Mouse (Mus musculus) heart, adult 2 months (tissue): ENCODE results near the gene Cdh22. TPM values are rescaled to one million over a fixed set of nuclear protein-coding genes. Genes with fewer than 3 reads are reported as not detected.

Experiments
- DNase-seq, 2 experiments: peaks; one replicate each; pipeline ENCODE4 v3.0.0; 2021
- H3K27ac ChIP-seq: fragments of 200-600 bp; 2 replicates; pipeline ENCODE4 v1.8.1; 2022
- H3K27me3 ChIP-seq: fragments of 200-500 bp; 2 replicates; pipeline ENCODE4 v1.6.1; 2012; ENCODE audit warnings: mild to moderate bottlenecking, low read length, inconsistent platforms, mixed read lengths; ENCODE audit not compliant: control insufficient read depth, insufficient read depth
- H3K36me3 ChIP-seq: fragments of 200-500 bp; 2 replicates; pipeline ENCODE4 v1.6.1; 2012; ENCODE audit warnings: low read length, inconsistent platforms; ENCODE audit not compliant: control insufficient read depth, insufficient read depth
- H3K4me1 ChIP-seq: fragments of 200-500 bp; 2 replicates; pipeline ENCODE4 v1.6.1; 2011; ENCODE audit warnings: low read length; ENCODE audit not compliant: control insufficient read depth, insufficient read depth
- H3K4me3 ChIP-seq: fragments of 200-600 bp; 2 replicates; pipeline ENCODE4 v1.8.1; 2022
- H3K79me2 ChIP-seq: fragments of 200-500 bp; replicated peaks from 2 replicates; pipeline ENCODE4 v1.6.1; 2012; ENCODE audit warnings: mild to moderate bottlenecking, inconsistent platforms, low read length, moderate library complexity, mixed read lengths; ENCODE audit not compliant: control insufficient read depth, insufficient read depth
- H3K9ac ChIP-seq: fragments of 200-500 bp; 2 replicates; pipeline ENCODE4 v1.6.1; 2012; ENCODE audit warnings: low read depth, mild to moderate bottlenecking, control low read depth, inconsistent platforms, low read length, mixed read lengths
- CTCF ChIP-seq: fragments of 200-600 bp; IDR thresholded peaks from 2 replicates; pipeline ENCODE4 v1.8.1; 2022; ENCODE audit warnings: antibody characterized with exemption, mild to moderate bottlenecking, moderate library complexity
- EP300 ChIP-seq: fragments of 200-500 bp; IDR thresholded peaks from 2 replicates; pipeline ENCODE4 v1.6.1; 2011; ENCODE audit warnings: low read depth, low read length, control low read depth; ENCODE audit not compliant: insufficient read depth
- POLR2A ChIP-seq: fragments of 200-500 bp; IDR thresholded peaks from 2 replicates; pipeline ENCODE4 v1.6.1; 2011; ENCODE audit warnings: mild to moderate bottlenecking, low read depth, low read length, control low read depth; ENCODE audit not compliant: insufficient read depth
- WGBS: fragments of 180-500 bp; shearing (Covaris S2); methylation state at CpG from one replicate; pipeline ENCODE4 v1.1.7; 2018; 5-methylcytosine and 5-hydroxymethylcytosine counted together
- intact Hi-C: fragments of 180-260 bp; cut with DNase I; formaldehyde crosslinking; loops from one replicate; pipeline ENCODE4 v1.15.1; 2025
- polyA plus RNA-seq: library from polyadenylated mRNA; depleted of rRNA; stranded (reverse); fragments of >200 nt; gene quantifications from 2 replicates; pipeline ENCODE4 v1.2.3, GENCODE M21; 2012
- total RNA-seq, 2 experiments: library from RNA; stranded (reverse); gene quantifications; 2 replicates each; pipeline ENCODE4 v1.2.3; 2021

Cdh22 gene
- total and polyA plus RNA-seq, 3 experiments, result 0.50 to 1.0 (median 0.65) TPM

GRCm38 (mm10) chr2:165182085-165182976 is 52.3 kb downstream of the Cdh22 start:
- 56% methylated on average over 11 of the region's 11 CpGs for WGBS
- Histone ChIP-seq H3K4me3 (no peak overlapping the region), H3K27me3 (peaks cover 2% of the 10 kb centered on the region; the same call in 1 of the 2 replicates), H3K9ac (no peak overlapping the region), H3K4me1 (no peaks in the 10 kb centered on the region), H3K27ac (no peak overlapping the region), H3K79me2 (no peaks in the 10 kb centered on the region), H3K36me3 (no peaks in the 10 kb centered on the region)
- no peak for DNase-seq
- intact Hi-C loops, result no loop called here
- TF ChIP-seq POLR2A (no peak), EP300 (no peak), CTCF (no peak)

GRCm38 (mm10) chr2:165179231-165179630 is 55.4 kb downstream of the Cdh22 start:
- Histone ChIP-seq H3K9ac (no peak overlapping the region), H3K4me1 (no peaks in the 10 kb centered on the region), H3K4me3 (no peak overlapping the region), H3K27me3 (peaks cover 2% of the 10 kb centered on the region; the same call in 1 of the 2 replicates), H3K79me2 (no peaks in the 10 kb centered on the region), H3K27ac (no peak overlapping the region), H3K36me3 (no peaks in the 10 kb centered on the region)
- TF ChIP-seq EP300 (no peak), CTCF (no peak), POLR2A (no peak)
- WGBS, result 61% methylated on average over 10 of the region's 10 CpGs
- intact Hi-C loops, result no loop called here
- DNase-seq, result no peak

- Histone ChIP-seq H3K9ac (no peak overlapping the region), H3K4me1 (no peaks in the 10 kb centered on the region), H3K79me2 (no peaks in the 10 kb centered on the region), H3K27me3 (peaks cover 2% of the 10 kb centered on the region; the same call in 1 of the 2 replicates), H3K36me3 (no peaks in the 10 kb centered on the region), H3K27ac (no peak overlapping the region), H3K4me3 (no peak overlapping the region)
- TF ChIP-seq CTCF, result no peak
- no peak for TF ChIP-seq EP300
- intact Hi-C loops, result no loop called here
- no peak for DNase-seq
- 23% methylated on average over 9 of the region's 9 CpGs for WGBS
Measured at GRCm38 (mm10) chr2:165176965-165177364, 57.7 kb downstream of the Cdh22 start.

- Histone ChIP-seq H3K9ac (no peak overlapping the region), H3K27ac (no peak overlapping the region), H3K4me1 (no peaks in the 10 kb centered on the region), H3K4me3 (no peak overlapping the region), H3K27me3 (no peaks in the 10 kb centered on the region), H3K36me3 (no peaks in the 10 kb centered on the region), H3K79me2 (no peaks in the 10 kb centered on the region)
- DNase-seq, result no peak
- intact Hi-C loops, result no loop called here
- TF ChIP-seq POLR2A, result no peak
- TF ChIP-seq CTCF, result no peak
- TF ChIP-seq EP300, result no peak
- WGBS, result 12% methylated on average over 18 of the region's 18 CpGs
Measured at GRCm38 (mm10) chr2:165166664-165167435, 67.8 kb downstream of the Cdh22 start.

- intact Hi-C loops, result no loop called here
- DNase-seq, result no peak
- H3K79me2 ChIP-seq, result no peaks in the 10 kb centered on the region
- no peaks in the 10 kb centered on the region for H3K36me3 ChIP-seq
- no peak overlapping the region for H3K27ac ChIP-seq
- H3K9ac ChIP-seq, result no peak overlapping the region
- 4% methylated on average over 5 of the region's 5 CpGs for WGBS
- no peaks in the 10 kb centered on the region for H3K4me1 ChIP-seq
- H3K4me3 ChIP-seq, result no peak overlapping the region
- no peaks in the 10 kb centered on the region for H3K27me3 ChIP-seq
- TF ChIP-seq POLR2A (no peak), EP300 (no peak), CTCF (no peak)
Measured at GRCm38 (mm10) chr2:165162221-165162620, 72.4 kb downstream of the Cdh22 start.
